Mouse (Mus musculus): Measurements from ENCODE around the gene Gm44511.
"Not testable (repeated sequence)": the region's sequence is repeated elsewhere in the genome, so short reads cannot be mapped to it uniquely, and the experiment has no call there.

The Gm44511 gene

GRCm38 (mm10) chr6:128765211-128765610, 60.9 kb downstream of the Gm44511 start:
- in situ Hi-C loops (cut with MboI; ENCODE audit: low sequenced_read_pairs), result loop anchor here (10.0 kb wide), 1 partner anchor 70 kb away; no protein-coding TSS in a partner anchor

- in situ Hi-C loops (cut with MboI; ENCODE audit: low sequenced_read_pairs), result loop anchor here (10.0 kb wide), 1 partner anchor 70 kb away; no protein-coding TSS in a partner anchor
Observed at GRCm38 (mm10) chr6:128764598-128764997, 61.5 kb downstream of the Gm44511 start.

GRCm38 (mm10) chr6:128763736-128764523, 62.2 kb downstream of the Gm44511 start:
- in situ Hi-C loops (cut with MboI; ENCODE audit: low sequenced_read_pairs), result loop anchor here (10.0 kb wide), 1 partner anchor 71 kb away; no protein-coding TSS in a partner anchor

- in situ Hi-C loops (cut with MboI; ENCODE audit: low sequenced_read_pairs), result loop anchor here (10.0 kb wide), 1 partner anchor 72 kb away; no protein-coding TSS in a partner anchor
Observed at GRCm38 (mm10) chr6:128762892-128763670, 63.0 kb downstream of the Gm44511 start.

GRCm38 (mm10) chr6:128761144-128761540, 65.0 kb downstream of the Gm44511 start:
- in situ Hi-C loops (cut with MboI; ENCODE audit: low sequenced_read_pairs), result loop anchor here (10.0 kb wide), 1 partner anchor 74 kb away; no protein-coding TSS in a partner anchor

GRCm38 (mm10) chr6:128760416-128761143, 65.5 kb downstream of the Gm44511 start:
- in situ Hi-C loops (cut with MboI; ENCODE audit: low sequenced_read_pairs), result loop anchor here (10.0 kb wide), 1 partner anchor 74 kb away; no protein-coding TSS in a partner anchor

- in situ Hi-C loops (cut with MboI; ENCODE audit: low sequenced_read_pairs), result loop anchor here (10.0 kb wide), 1 partner anchor 75 kb away; no protein-coding TSS in a partner anchor
Observed at GRCm38 (mm10) chr6:128760016-128760415, 66.1 kb downstream of the Gm44511 start.

- in situ Hi-C loops (cut with MboI; ENCODE audit: low sequenced_read_pairs), result no loop called here
Observed at GRCm38 (mm10) chr6:128759221-128759950, 66.7 kb downstream of the Gm44511 start.

- in situ Hi-C loops (cut with MboI; ENCODE audit: low sequenced_read_pairs), result not testable (repeated sequence)
Observed at GRCm38 (mm10) chr6:128755402-128755763, 70.7 kb downstream of the Gm44511 start.

GRCm38 (mm10) chr6:128754748-128755401, 71.2 kb downstream of the Gm44511 start:
- in situ Hi-C loops (cut with MboI; ENCODE audit: low sequenced_read_pairs), result not testable (repeated sequence)

GRCm38 (mm10) chr6:128754265-128754664, 71.8 kb downstream of the Gm44511 start:
- in situ Hi-C loops (cut with MboI; ENCODE audit: low sequenced_read_pairs), result not testable (repeated sequence)

- in situ Hi-C loops (cut with MboI; ENCODE audit: low sequenced_read_pairs), result not testable (repeated sequence)
Observed at GRCm38 (mm10) chr6:128753610-128754224, 72.4 kb downstream of the Gm44511 start.

GRCm38 (mm10) chr6:128747006-128747405, 79.1 kb downstream of the Gm44511 start:
- in situ Hi-C loops (cut with MboI; ENCODE audit: low sequenced_read_pairs), result not testable (repeated sequence)

- in situ Hi-C loops (cut with MboI; ENCODE audit: low sequenced_read_pairs), result no loop called here
Observed at GRCm38 (mm10) chr6:128737445-128737844, 88.7 kb downstream of the Gm44511 start.

- in situ Hi-C loops (cut with MboI; ENCODE audit: low sequenced_read_pairs), result no loop called here
Observed at GRCm38 (mm10) chr6:128736100-128736499, 90.0 kb downstream of the Gm44511 start.

- in situ Hi-C loops (cut with MboI; ENCODE audit: low sequenced_read_pairs), result no loop called here
Observed at GRCm38 (mm10) chr6:128734896-128735295, 91.2 kb downstream of the Gm44511 start.

- in situ Hi-C loops (cut with MboI; ENCODE audit: low sequenced_read_pairs), result no loop called here
Observed at GRCm38 (mm10) chr6:128733908-128734679, 92.0 kb downstream of the Gm44511 start.

GRCm38 (mm10) chr6:128732032-128732431, 94.1 kb downstream of the Gm44511 start:
- in situ Hi-C loops (cut with MboI; ENCODE audit: low sequenced_read_pairs), result no loop called here

Data from CH12F3 (cell line).